Mouse (Mus musculus): ENCODE data around the gene Fam131a.

Gene Fam131a

GRCm38 (mm10) chr16:20695622-20696323 lies 2.7 kb downstream of the Fam131a start:
- peak; percentile 31 to 66 for DNase-seq (ENCODE audit: low spot score in 2 of 2)

GRCm38 (mm10) chr16:20699266-20699665 lies 6.2 kb downstream of the Fam131a start:
- DNase-seq (ENCODE audit: low spot score in 2 of 2) = no peak

- DNase-seq (ENCODE audit: low spot score in 2 of 2) = no peak
Observed at GRCm38 (mm10) chr16:20700036-20700435, 7.0 kb downstream of the Fam131a start.

- DNase-seq (ENCODE audit: low spot score in 2 of 2) = no peak
Observed at GRCm38 (mm10) chr16:20701316-20701715, 8.3 kb downstream of the Fam131a start.

- peak; percentile 34 to 67 for DNase-seq (ENCODE audit: low spot score in 2 of 2)
Observed at GRCm38 (mm10) chr16:20701729-20702521, 8.9 kb downstream of the Fam131a start.

GRCm38 (mm10) chr16:20702522-20702893 lies 9.5 kb downstream of the Fam131a start:
- peak; percentile 81 to 86 for DNase-seq (ENCODE audit: low spot score in 2 of 2)

- no peak for DNase-seq (ENCODE audit: low spot score in 2 of 2)
Observed at GRCm38 (mm10) chr16:20703071-20703470, 10.0 kb downstream of the Fam131a start.

GRCm38 (mm10) chr16:20703699-20704400 lies 10.8 kb downstream of the Fam131a start:
- DNase-seq (ENCODE audit: low spot score in 2 of 2) = no peak

- DNase-seq (ENCODE audit: low spot score in 2 of 2) = no peak
Observed at GRCm38 (mm10) chr16:20705786-20706185, 12.7 kb downstream of the Fam131a start.

GRCm38 (mm10) chr16:20706407-20707055 lies 13.5 kb downstream of the Fam131a start:
- DNase-seq (ENCODE audit: low spot score in 2 of 2) = no peak

GRCm38 (mm10) chr16:20708220-20708938 lies 15.3 kb downstream of the Fam131a start:
- DNase-seq (ENCODE audit: low spot score in 2 of 2) = peak in 1 of 2 experiments; percentile 57

GRCm38 (mm10) chr16:20708939-20709734 lies 16.1 kb downstream of the Fam131a start:
- DNase-seq (ENCODE audit: low spot score in 2 of 2) = peak in 1 of 2 experiments; percentile 72

- peak in 1 of 2 experiments; percentile 58 for DNase-seq (ENCODE audit: low spot score in 2 of 2)
Observed at GRCm38 (mm10) chr16:20710370-20710769, 17.3 kb downstream of the Fam131a start.

- peak in 1 of 2 experiments; percentile 33 for DNase-seq (ENCODE audit: low spot score in 2 of 2)
Observed at GRCm38 (mm10) chr16:20710810-20711209, 17.8 kb downstream of the Fam131a start.

GRCm38 (mm10) chr16:20712190-20712589 lies 19.1 kb downstream of the Fam131a start:
- peak in 1 of 2 experiments; percentile 58 for DNase-seq (ENCODE audit: low spot score in 2 of 2)

GRCm38 (mm10) chr16:20712889-20713288 lies 19.8 kb downstream of the Fam131a start:
- peak in 1 of 2 experiments; percentile 44 for DNase-seq (ENCODE audit: low spot score in 2 of 2)

GRCm38 (mm10) chr16:20714307-20715080 lies 21.5 kb downstream of the Fam131a start:
- peak in 1 of 2 experiments; percentile 60 for DNase-seq (ENCODE audit: low spot score in 2 of 2)

GRCm38 (mm10) chr16:20715161-20715560 lies 22.1 kb downstream of the Fam131a start:
- DNase-seq (ENCODE audit: low spot score in 2 of 2) = peak in 1 of 2 experiments; percentile 64

GRCm38 (mm10) chr16:20715566-20715965 lies 22.5 kb downstream of the Fam131a start:
- DNase-seq (ENCODE audit: low spot score in 2 of 2) = no peak

Measured in spleen, postnatal 4 days (tissue).